Mouse (Mus musculus) ES-Bruce4 (cell line): ENCODE data around the gene Fndc3b.

Source experiments
- CTCF ChIP-seq: IDR thresholded peaks from one replicate; pipeline ENCODE4 v1.8.1; 2011; ENCODE audit warnings: low read depth, low read length
- EP300 ChIP-seq: IDR thresholded peaks from 2 replicates; pipeline ENCODE4 v1.6.1; 2011; ENCODE audit warnings: low read depth, low read length; ENCODE audit not compliant: insufficient read depth
- POLR2A ChIP-seq: IDR thresholded peaks from one replicate; pipeline ENCODE4 v1.8.1; 2011; ENCODE audit warnings: low read length; ENCODE audit not compliant: insufficient read depth

GRCm38 (mm10) chr3:27649316-27649715 lies 61.8 kb downstream of the Fndc3b start:
- TF ChIP-seq EP300 = no peak
- no peak for TF ChIP-seq CTCF
- no peak for TF ChIP-seq POLR2A
